Mouse (Mus musculus) CH12.LX (cell line): ENCODE data around the gene Vsig10. TPM values are rescaled to one million over a fixed set of nuclear protein-coding genes. Genes with fewer than 3 reads are reported as not detected.

Experiments used
- DNase-seq: peaks from one replicate; pipeline ENCODE4 v3.0.0-alpha.2; 2013; ENCODE audit errors: extremely low read depth
- H3K27ac ChIP-seq: 2 replicates; pipeline ENCODE4 v1.5.1; 2012; ENCODE audit warnings: low read depth, mild to moderate bottlenecking, control low read depth, moderate library complexity; ENCODE audit not compliant: insufficient read depth
- H3K27me3 ChIP-seq: replicated peaks from 2 replicates; pipeline ENCODE3; 2012; ENCODE audit warnings: inconsistent platforms
- H3K36me3 ChIP-seq, 2 experiments: replicated peaks in 1 of 2; 2 replicates each; pipeline versions ENCODE3 to v1.6.1; 2012; ENCODE audit warnings: inconsistent platforms in 1 of 2, low read length in 1 of 2, mild to moderate bottlenecking in 1 of 2, mixed read lengths in 1 of 2, moderate library complexity in 1 of 2; ENCODE audit not compliant: control insufficient read depth in 1 of 2, insufficient read depth in 1 of 2
- H3K4me1 ChIP-seq, 2 experiments: 2 replicates each; pipeline ENCODE4 v1.6.1; 2012; ENCODE audit warnings: inconsistent platforms in 1 of 2, moderate library complexity in 1 of 2; ENCODE audit not compliant: insufficient read depth in 2 of 2, control insufficient read depth in 1 of 2
- H3K4me2 ChIP-seq: 2 replicates; pipeline ENCODE4 v1.6.1; 2012; ENCODE audit warnings: low read depth, mild to moderate bottlenecking, control low read depth; ENCODE audit not compliant: poor library complexity, insufficient read depth, severe bottlenecking
- H3K4me3 ChIP-seq, 3 experiments: fragments of 150-350 bp in 1 of 3; sonication (generic) in 1 of 3; replicated peaks in 1 of 3; 2 replicates each; pipeline versions ENCODE3 to v1.5.1; 2011 to 2012; ENCODE audit warnings: low read depth in 2 of 3, low read length in 2 of 3, mild to moderate bottlenecking in 2 of 3, moderate library complexity in 2 of 3, control low read depth in 1 of 3, improper control_type of control experiment in 1 of 3, inconsistent platforms in 1 of 3, mixed read lengths in 1 of 3; ENCODE audit not compliant: poor library complexity in 1 of 3
- H3K79me2 ChIP-seq: replicated peaks from 2 replicates; pipeline ENCODE4 v1.6.1; 2012; ENCODE audit warnings: mild to moderate bottlenecking, moderate library complexity; ENCODE audit not compliant: control insufficient read depth, poor library complexity, insufficient read depth, severe bottlenecking; ENCODE audit errors: extremely low read depth
- H3K9ac ChIP-seq: 2 replicates; pipeline ENCODE4 v1.6.1; 2012; ENCODE audit warnings: low read depth, mild to moderate bottlenecking, control low read depth, moderate library complexity; ENCODE audit not compliant: insufficient read depth
- H3K9me3 ChIP-seq: replicated peaks from 2 replicates; pipeline ENCODE3; 2012; ENCODE audit warnings: low read length, inconsistent platforms, mixed read lengths
- BHLHE40 ChIP-seq: IDR thresholded peaks from 2 replicates; pipeline ENCODE4 v1.6.1; 2011; ENCODE audit warnings: mild to moderate bottlenecking, low read depth, low read length, improper control_type of control experiment
- CHD1 ChIP-seq: IDR thresholded peaks from 2 replicates; pipeline ENCODE4 v1.6.1; 2012; ENCODE audit warnings: low read depth, low read length, improper control_type of control experiment, inconsistent platforms
- CHD2 ChIP-seq: IDR thresholded peaks from 2 replicates; pipeline ENCODE4 v1.6.1; 2011; ENCODE audit warnings: low read length, improper control_type of control experiment
- E2F4 ChIP-seq: IDR thresholded peaks from 2 replicates; pipeline ENCODE4 v1.6.1; 2011; ENCODE audit warnings: low read depth, low read length, improper control_type of control experiment; ENCODE audit not compliant: insufficient replicate concordance
- ELF1 ChIP-seq: IDR thresholded peaks from 2 replicates; pipeline ENCODE4 v1.6.1; 2014; ENCODE audit warnings: low read depth, mild to moderate bottlenecking, inconsistent platforms, low read length, improper control_type of control experiment
- EP300 ChIP-seq: IDR thresholded peaks from 2 replicates; pipeline ENCODE4 v1.6.1; 2011; ENCODE audit warnings: low read length, improper control_type of control experiment
- ETS1 ChIP-seq: conservative IDR thresholded peaks from 2 replicates; pipeline ENCODE4 v1.6.1; 2012; ENCODE audit warnings: low read depth, mild to moderate bottlenecking, inconsistent platforms, low read length, improper control_type of control experiment, moderate library complexity
- GABPA ChIP-seq: IDR thresholded peaks from 2 replicates; pipeline ENCODE4 v1.6.1; 2012; ENCODE audit warnings: low read depth, low read length, improper control_type of control experiment, inconsistent platforms; ENCODE audit not compliant: insufficient replicate concordance
- IRF4 ChIP-seq: IDR thresholded peaks from 2 replicates; pipeline ENCODE4 v1.6.1; 2014; ENCODE audit warnings: low read depth, mild to moderate bottlenecking, inconsistent platforms, low read length, improper control_type of control experiment
- JUND ChIP-seq: conservative IDR thresholded peaks from 2 replicates; pipeline ENCODE4 v1.6.1; 2011; ENCODE audit warnings: low read depth, low read length, improper control_type of control experiment
- MAFK ChIP-seq: IDR thresholded peaks from 2 replicates; pipeline ENCODE4 v1.6.1; 2011; ENCODE audit warnings: low read length, improper control_type of control experiment; ENCODE audit not compliant: insufficient replicate concordance
- MAX ChIP-seq: IDR thresholded peaks from 2 replicates; pipeline ENCODE4 v1.6.1; 2011; ENCODE audit warnings: low read length, improper control_type of control experiment
- MXI1 ChIP-seq: IDR thresholded peaks from 2 replicates; pipeline ENCODE4 v1.6.1; 2011; ENCODE audit warnings: mild to moderate bottlenecking, low read depth, low read length, improper control_type of control experiment
- MYC ChIP-seq: IDR thresholded peaks from 2 replicates; pipeline ENCODE4 v1.6.1; 2011; ENCODE audit warnings: low read depth, mild to moderate bottlenecking, improper control_type of control experiment, low read length
- NELFE ChIP-seq: IDR thresholded peaks from 2 replicates; pipeline ENCODE4 v1.6.1; 2011; ENCODE audit warnings: low read depth, low read length, improper control_type of control experiment
- NRF1 ChIP-seq: IDR thresholded peaks from 2 replicates; pipeline ENCODE4 v1.6.1; 2014; ENCODE audit warnings: low read depth, mild to moderate bottlenecking, inconsistent platforms, low read length, improper control_type of control experiment, moderate library complexity
- PAX5 ChIP-seq: IDR thresholded peaks from 2 replicates; pipeline ENCODE4 v1.6.1; 2012; ENCODE audit warnings: low read length, inconsistent platforms, mixed read lengths
- SMC3 ChIP-seq: IDR thresholded peaks from 2 replicates; pipeline ENCODE4 v1.6.1; 2011; ENCODE audit warnings: low read depth, low read length, improper control_type of control experiment
- TBP ChIP-seq: conservative IDR thresholded peaks from 2 replicates; pipeline ENCODE4 v1.6.1; 2011; ENCODE audit warnings: low read depth, low read length, improper control_type of control experiment
- USF2 ChIP-seq: conservative IDR thresholded peaks from 2 replicates; pipeline ENCODE4 v1.6.1; 2011; ENCODE audit warnings: low read depth, low read length, improper control_type of control experiment
- ZC3H11A ChIP-seq: IDR thresholded peaks from 2 replicates; pipeline ENCODE4 v1.6.1; 2012; ENCODE audit warnings: low read depth, mild to moderate bottlenecking, inconsistent platforms, low read length, improper control_type of control experiment
- ZNF384 ChIP-seq: IDR thresholded peaks from 2 replicates; pipeline ENCODE4 v1.6.1; 2012; ENCODE audit warnings: low read depth, low read length, improper control_type of control experiment, inconsistent platforms
- dilution Hi-C: fragments of 300-500 bp; cut with MboI; formaldehyde crosslinking; loops from 2 replicates; pipeline ENCODE4 v1.14.3; 2020; ENCODE audit warnings: low sequenced_read_pairs; ENCODE audit not compliant: extremely low pct_unique_long_range_greater_than_20kb, extremely low pct_ligation_motif_present
- in situ Hi-C: fragments of 300-500 bp; cut with MboI; formaldehyde crosslinking; loops from 3 replicates; pipeline ENCODE4 v1.14.3; 2019; ENCODE audit warnings: low sequenced_read_pairs, low pct_ligation_motif_present, low pct_unique_long_range_greater_than_20kb, mixed read lengths
- polyA plus RNA-seq: library from polyadenylated mRNA; unstranded; fragments of >175 nt; gene quantifications from 2 replicates; pipeline ENCODE4 v1.2.1, GENCODE M21; 2012; ENCODE audit warnings: low read depth; ENCODE audit not compliant: insufficient read length
- total RNA-seq, 2 experiments: library from RNA; depleted of rRNA; stranded (reverse); fragments of 300-350 nt in 1 of 2; fragments of >200 nt in 1 of 2; gene quantifications; 2 replicates each; pipeline ENCODE4 v1.2.3; 2012 to 2014

Vsig10 gene
- total and polyA plus RNA-seq, 3 experiments: 2.1 to 4.7 (median 3.9) TPM

DNA sequence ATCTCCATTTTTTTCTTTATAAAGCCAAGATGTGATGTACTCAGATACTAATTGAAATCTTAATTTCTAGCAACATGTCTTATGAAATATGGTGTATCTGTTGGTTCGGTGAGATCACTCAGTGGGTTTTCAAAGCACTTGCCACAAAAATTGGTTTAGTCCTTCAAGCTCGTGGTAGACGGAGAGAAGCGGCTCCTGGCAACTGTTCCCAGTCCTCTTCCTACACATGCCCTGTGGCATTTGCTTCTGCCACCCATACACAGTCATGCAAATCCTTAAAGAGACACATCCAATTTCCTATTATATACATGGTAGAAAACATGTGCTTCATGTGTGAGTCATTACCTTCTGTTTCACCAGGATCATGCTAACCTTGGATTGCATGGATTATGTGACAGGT lies 42.7 kb downstream of the Vsig10 start:
- H3K36me3 ChIP-seq: peaks cover 31 to 43% of the 10 kb centered on the region in 2 experiments
- H3K9me3 ChIP-seq: no peaks in the 10 kb centered on the region
- H3K4me1 ChIP-seq: peaks cover 10 to 55% of the 10 kb centered on the region in 2 experiments
- DNase-seq: no peak
- in situ Hi-C loops (no loop called here), dilution Hi-C loops (no loop called here)
- peaks cover 16% of the 10 kb centered on the region for H3K79me2 ChIP-seq
- no peak overlapping the region for H3K4me2 ChIP-seq
- no peaks in the 10 kb centered on the region for H3K27me3 ChIP-seq
- no peak overlapping the region for H3K4me3 ChIP-seq
- no peak for TF ChIP-seq CHD2
- no peak for TF ChIP-seq CHD1
- no peak for TF ChIP-seq E2F4
- TF ChIP-seq ELF1: no peak
- no peak for TF ChIP-seq IRF4
- TF ChIP-seq ETS1: no peak
- TF ChIP-seq ZNF384: no peak
- no peak for TF ChIP-seq MXI1
- TF ChIP-seq MAFK: no peak
- TF ChIP-seq GABPA: no peak
- H3K27ac ChIP-seq: no peak overlapping the region
- H3K9ac ChIP-seq: no peak overlapping the region

- TF ChIP-seq USF2 (no peak), ETS1 (no peak), TBP (no peak), SMC3 (no peak), E2F4 (no peak), EP300 (no peak), BHLHE40 (no peak), ZC3H11A (no peak), IRF4 (no peak), MAX (no peak), NRF1 (no peak), MYC (no peak), JUND (no peak), PAX5 (no peak), ELF1 (no peak), NELFE (no peak)
- TF ChIP-seq, all 38 proteins: peak for 0
- dilution Hi-C loops (no loop called here), in situ Hi-C loops (no loop called here)
- Histone ChIP-seq H3K79me2 (peaks cover 7% of the 10 kb centered on the region), H3K9ac (no peak overlapping the region), H3K4me1 (peaks cover 10 to 54% of the 10 kb centered on the region in 2 experiments), H3K4me2 (no peak overlapping the region), H3K9me3 (no peaks in the 10 kb centered on the region), H3K27me3 (no peaks in the 10 kb centered on the region), H3K36me3 (peaks cover 38 to 55% of the 10 kb centered on the region in 2 experiments), H3K4me3 (no peak overlapping the region), H3K27ac (no peak overlapping the region)
- no peak for DNase-seq
These were observed 44.3 kb downstream of the Vsig10 start for GRCm38 (mm10) chr5:117363066-117363782.
